Mouse (Mus musculus) heart, adult 2 months (tissue): ENCODE data around the gene Rrp15. TPM values are rescaled to one million over a fixed set of nuclear protein-coding genes. Genes with fewer than 3 reads are reported as not detected.
A peak's percentile ranks its signal among the peaks of the same experiment; 100 is the strongest.

ENCODE experiments used
- DNase-seq, 2 experiments: peaks; one replicate each; pipeline ENCODE4 v3.0.0; 2021
- H3K27ac ChIP-seq: fragments of 200-600 bp; 2 replicates; pipeline ENCODE4 v1.8.1; 2022
- H3K27me3 ChIP-seq: fragments of 200-500 bp; 2 replicates; pipeline ENCODE4 v1.6.1; 2012; ENCODE audit warnings: mild to moderate bottlenecking, low read length, inconsistent platforms, mixed read lengths; ENCODE audit not compliant: control insufficient read depth, insufficient read depth
- H3K36me3 ChIP-seq: fragments of 200-500 bp; 2 replicates; pipeline ENCODE4 v1.6.1; 2012; ENCODE audit warnings: low read length, inconsistent platforms; ENCODE audit not compliant: control insufficient read depth, insufficient read depth
- H3K4me1 ChIP-seq: fragments of 200-500 bp; 2 replicates; pipeline ENCODE4 v1.6.1; 2011; ENCODE audit warnings: low read length; ENCODE audit not compliant: control insufficient read depth, insufficient read depth
- H3K4me3 ChIP-seq: fragments of 200-600 bp; 2 replicates; pipeline ENCODE4 v1.8.1; 2022
- H3K79me2 ChIP-seq: fragments of 200-500 bp; replicated peaks from 2 replicates; pipeline ENCODE4 v1.6.1; 2012; ENCODE audit warnings: mild to moderate bottlenecking, inconsistent platforms, low read length, moderate library complexity, mixed read lengths; ENCODE audit not compliant: control insufficient read depth, insufficient read depth
- H3K9ac ChIP-seq: fragments of 200-500 bp; 2 replicates; pipeline ENCODE4 v1.6.1; 2012; ENCODE audit warnings: low read depth, mild to moderate bottlenecking, control low read depth, inconsistent platforms, low read length, mixed read lengths
- CTCF ChIP-seq: fragments of 200-600 bp; IDR thresholded peaks from 2 replicates; pipeline ENCODE4 v1.8.1; 2022; ENCODE audit warnings: antibody characterized with exemption, mild to moderate bottlenecking, moderate library complexity
- EP300 ChIP-seq: fragments of 200-500 bp; IDR thresholded peaks from 2 replicates; pipeline ENCODE4 v1.6.1; 2011; ENCODE audit warnings: low read depth, low read length, control low read depth; ENCODE audit not compliant: insufficient read depth
- POLR2A ChIP-seq: fragments of 200-500 bp; IDR thresholded peaks from 2 replicates; pipeline ENCODE4 v1.6.1; 2011; ENCODE audit warnings: mild to moderate bottlenecking, low read depth, low read length, control low read depth; ENCODE audit not compliant: insufficient read depth
- WGBS: fragments of 180-500 bp; shearing (Covaris S2); methylation state at CpG from one replicate; pipeline ENCODE4 v1.1.7; 2018; 5-methylcytosine and 5-hydroxymethylcytosine counted together
- intact Hi-C: fragments of 180-260 bp; cut with DNase I; formaldehyde crosslinking; loops from one replicate; pipeline ENCODE4 v1.15.1; 2025
- long read RNA-seq: library from polyadenylated mRNA; stranded (forward); transcript quantifications from one replicate; pipeline ENCODE4 v2.0.0, GENCODE M21; 2021
- polyA plus RNA-seq: library from polyadenylated mRNA; depleted of rRNA; stranded (reverse); fragments of >200 nt; gene quantifications from 2 replicates; pipeline ENCODE4 v1.2.3, GENCODE M21; 2012; rRNA removed
- total RNA-seq, 2 experiments: library from RNA; stranded (reverse); gene quantifications; 2 replicates each; pipeline ENCODE4 v1.2.3; 2021

The Rrp15 gene
- total RNA-seq (1 to 10 TPM; 8.9 to 9.5 TPM), polyA plus RNA-seq (2.9 TPM in 2 replicates)
- long read RNA-seq, transcript Rrp15-201 (5 exons, 1,321 nt): major isoform, 14 of 16 reads
- long read RNA-seq, partial matches to known transcripts: 2 of 16 reads
- long read RNA-seq, other reads (novel, unspliced or antisense): 0 of 16 reads

DNA sequence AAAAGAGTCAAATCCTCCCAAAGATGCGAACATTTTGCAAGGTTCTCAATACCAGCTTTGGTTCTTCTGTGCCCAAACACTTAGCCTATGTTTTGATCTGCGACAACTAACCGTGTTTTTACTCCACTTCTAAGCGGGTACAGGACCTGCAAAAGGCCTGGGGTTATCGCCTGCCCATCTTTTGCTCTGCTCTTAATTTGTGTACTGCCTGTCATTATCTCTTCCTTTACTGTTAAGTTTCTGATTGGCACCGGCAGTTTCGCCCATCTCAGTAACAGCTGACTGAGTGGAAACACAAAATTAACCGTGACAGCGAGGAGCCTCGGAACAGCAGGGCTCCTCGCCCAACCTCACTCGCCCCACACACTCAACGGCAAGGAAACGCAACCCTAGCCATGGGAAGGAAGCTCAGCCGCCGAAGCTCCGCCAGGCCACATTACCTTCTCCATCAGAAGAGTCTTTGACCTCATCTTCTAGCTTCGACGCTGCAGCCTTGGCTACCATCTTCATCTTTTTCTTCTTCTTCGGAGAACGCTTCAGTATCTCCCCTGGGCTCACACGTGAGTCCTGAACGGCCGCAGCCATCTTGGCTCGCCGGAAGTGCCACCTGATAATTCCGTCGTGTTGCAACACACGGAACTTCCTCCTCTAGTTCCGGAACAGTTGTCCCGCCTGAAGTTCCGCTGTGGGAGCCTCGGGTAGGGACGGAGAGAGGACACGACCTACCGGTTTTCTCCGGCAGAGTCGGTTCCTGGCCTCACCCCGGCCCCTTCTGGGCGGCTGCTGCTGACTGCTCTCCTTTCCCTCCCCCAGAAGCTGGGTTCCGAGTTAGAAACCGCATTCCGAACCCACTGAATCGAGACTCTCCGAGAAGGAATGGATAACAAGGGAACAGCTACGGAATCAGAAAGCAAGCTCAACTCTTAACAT, at the start of gene Rrp15:
TSS of gene Rrp15 (minus strand) at position 635 of the 930 bp plus-strand sequence.
- Histone ChIP-seq H3K27ac (peak within 1 kb of the TSS; percentile 94), H3K9ac (peak within 1 kb of the TSS; percentile 89), H3K4me1 (no peaks in the 10 kb centered on the region; the same call in 1 of the 2 replicates), H3K4me3 (peak within 1 kb of the TSS; percentile 95), H3K79me2 (0 out of 2 replicates have a peak, but pooled peaks cover under 1% of the 10 kb centered on the region), H3K36me3 (no peaks in the 10 kb centered on the region), H3K27me3 (no peaks in the 10 kb centered on the region)
- peak; percentile 88 to 90 for DNase-seq
- TF ChIP-seq EP300 (peak; percentile 83; the same call in 1 of the 2 replicates), CTCF (no peak), POLR2A (peak; percentile 90)
- under 1% methylated on average over 46 of the region's 46 CpGs for WGBS
- intact Hi-C loops: no loop called here

DNA sequence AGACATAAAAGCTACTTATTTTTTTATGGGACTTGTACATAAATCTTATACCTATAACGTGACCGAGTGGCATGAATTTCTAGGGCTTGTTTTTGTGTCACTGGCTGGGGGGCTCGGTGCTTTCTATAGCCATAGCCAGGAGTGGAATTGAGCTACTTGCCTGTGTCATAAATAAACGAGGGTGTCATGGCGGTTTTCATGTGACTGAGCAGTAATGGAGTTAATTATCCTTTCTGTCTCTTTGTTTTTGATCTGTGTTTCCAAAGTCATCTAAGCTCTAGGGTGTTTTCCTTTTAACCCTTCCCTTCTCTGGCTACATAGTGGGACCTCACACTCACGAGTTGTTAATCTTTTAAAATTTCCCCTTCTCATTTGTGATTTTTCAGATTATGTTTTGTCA, 48.8 kb upstream of the Rrp15 start:
- TF ChIP-seq POLR2A: no peak
- no peak for TF ChIP-seq CTCF
- no peak for TF ChIP-seq EP300
- no peak overlapping the region for H3K4me3 ChIP-seq
- intact Hi-C loops: no loop called here
- H3K79me2 ChIP-seq: no peaks in the 10 kb centered on the region
- no peaks in the 10 kb centered on the region for H3K4me1 ChIP-seq
- H3K9ac ChIP-seq: no peak overlapping the region
- no peak for DNase-seq
- H3K27me3 ChIP-seq: no peaks in the 10 kb centered on the region
- H3K27ac ChIP-seq: no peak overlapping the region
- no peaks in the 10 kb centered on the region for H3K36me3 ChIP-seq
- 78% methylated on average over 6 of the region's 6 CpGs for WGBS

DNA sequence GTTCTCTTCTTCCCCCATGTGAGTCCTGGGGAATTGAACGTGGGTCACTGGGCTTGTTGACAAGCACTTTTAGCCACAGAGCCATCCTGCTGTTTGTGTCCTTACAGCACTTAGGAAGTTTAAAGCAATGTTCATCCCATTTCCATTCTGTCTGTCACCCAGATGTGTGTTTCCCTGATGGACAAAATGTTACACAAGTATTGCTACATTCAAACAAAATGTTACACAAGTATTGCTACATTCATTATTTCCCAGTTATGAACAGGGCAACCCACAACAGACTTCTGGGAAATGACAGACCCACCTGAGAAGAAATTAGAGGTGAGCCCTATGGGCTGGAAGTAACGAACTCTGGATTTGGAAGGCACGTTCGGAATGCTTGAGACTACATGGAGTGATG, 36.2 kb upstream of the Rrp15 start:
- H3K4me1 ChIP-seq: no peaks in the 10 kb centered on the region
- H3K9ac ChIP-seq: no peak overlapping the region
- no peak for DNase-seq
- H3K36me3 ChIP-seq: no peaks in the 10 kb centered on the region
- H3K27ac ChIP-seq: no peak overlapping the region
- TF ChIP-seq POLR2A (no peak), CTCF (no peak), EP300 (no peak)
- 80% methylated on average over 4 of the region's 4 CpGs for WGBS
- H3K27me3 ChIP-seq: no peaks in the 10 kb centered on the region
- intact Hi-C loops: no loop called here
- H3K79me2 ChIP-seq: no peaks in the 10 kb centered on the region
- no peak overlapping the region for H3K4me3 ChIP-seq

DNA sequence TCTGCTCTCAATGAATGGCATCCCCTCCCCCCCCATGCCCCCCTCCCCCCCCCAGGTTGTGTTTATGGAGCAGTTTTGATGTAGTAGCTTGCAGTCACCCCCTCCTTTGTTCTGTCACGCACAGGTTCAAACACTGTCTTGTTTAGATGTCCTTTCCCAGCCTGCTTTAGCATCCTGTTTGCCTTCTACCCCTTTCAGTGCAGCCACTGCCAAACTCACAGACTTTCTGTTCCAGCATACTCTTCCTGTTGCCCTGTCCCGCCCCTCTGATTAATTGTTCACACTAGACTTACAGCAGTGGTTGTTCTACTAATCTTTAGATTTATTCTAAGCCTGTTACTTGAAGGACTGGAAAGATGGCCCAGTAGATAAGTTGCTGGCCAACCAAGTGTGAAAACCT, 31.7 kb upstream of the Rrp15 start:
- Histone ChIP-seq H3K4me1 (peaks cover 2% of the 10 kb centered on the region; the same call in 1 of the 2 replicates), H3K36me3 (no peaks in the 10 kb centered on the region), H3K27me3 (no peaks in the 10 kb centered on the region), H3K27ac (no peak overlapping the region), H3K79me2 (no peaks in the 10 kb centered on the region), H3K4me3 (no peak overlapping the region), H3K9ac (no peak overlapping the region)
- intact Hi-C loops: no loop called here
- 39% methylated on average over 2 of the region's 2 CpGs for WGBS
- no peak for TF ChIP-seq POLR2A
- no peak for TF ChIP-seq CTCF
- DNase-seq: no peak

DNA sequence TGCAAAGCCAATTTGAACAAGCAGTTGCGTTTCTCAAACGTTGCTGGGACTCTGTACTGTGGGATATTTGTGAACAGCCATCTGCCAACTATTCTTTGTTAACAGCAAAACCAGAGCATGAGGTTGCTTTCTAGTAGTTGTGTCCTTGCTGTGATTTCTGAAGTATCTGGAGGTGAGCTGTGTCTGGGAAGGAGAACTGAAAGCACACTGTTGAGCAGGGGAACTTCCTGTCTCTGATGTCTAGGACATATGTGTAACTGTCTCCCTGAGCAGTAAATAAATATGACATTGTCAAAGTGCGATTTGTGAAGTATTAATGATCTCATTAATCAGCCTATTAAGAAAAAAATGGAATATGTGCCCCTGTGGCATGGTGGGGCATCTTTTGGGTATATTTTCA, 24.0 kb upstream of the Rrp15 start:
- no peak overlapping the region for H3K27ac ChIP-seq
- no peak overlapping the region for H3K4me3 ChIP-seq
- no peak for TF ChIP-seq CTCF
- no peak for TF ChIP-seq EP300
- TF ChIP-seq POLR2A: no peak
- DNase-seq: no peak
- no peaks in the 10 kb centered on the region for H3K79me2 ChIP-seq
- intact Hi-C loops: no loop called here
- H3K27me3 ChIP-seq: no peaks in the 10 kb centered on the region
- H3K36me3 ChIP-seq: no peaks in the 10 kb centered on the region
- 59% methylated on average over 3 of the region's 3 CpGs for WGBS
- H3K4me1 ChIP-seq: no peaks in the 10 kb centered on the region
- H3K9ac ChIP-seq: no peak overlapping the region

DNA sequence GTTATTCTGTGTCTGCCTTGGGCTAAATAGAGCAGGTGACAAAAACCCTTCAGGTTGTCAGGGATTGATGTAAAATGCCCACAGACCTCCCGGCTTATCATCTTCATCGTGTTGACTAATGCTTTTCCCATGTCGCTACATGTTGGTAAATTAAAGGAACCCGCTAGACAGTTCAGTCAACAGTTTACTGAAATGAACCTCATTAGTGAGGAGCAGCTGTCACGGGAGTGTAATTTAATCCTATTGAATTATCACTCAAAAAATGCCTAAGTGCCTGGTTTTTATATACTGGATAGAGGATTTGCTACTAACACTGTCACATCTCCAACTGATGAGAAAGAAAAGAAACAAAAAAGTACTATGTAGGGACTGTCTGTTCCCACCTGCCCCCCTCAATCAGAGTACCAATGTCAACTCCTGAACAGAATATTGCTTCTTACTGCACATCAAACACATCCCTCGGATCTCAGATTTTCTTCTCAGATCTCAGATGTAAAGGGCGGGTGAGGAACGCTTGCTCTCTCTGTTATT, 23.5 kb upstream of the Rrp15 start:
- intact Hi-C loops: no loop called here
- H3K4me1 ChIP-seq: no peaks in the 10 kb centered on the region
- TF ChIP-seq EP300: no peak
- no peak for TF ChIP-seq CTCF
- TF ChIP-seq POLR2A: no peak
- no peaks in the 10 kb centered on the region for H3K27me3 ChIP-seq
- no peak overlapping the region for H3K9ac ChIP-seq
- no peaks in the 10 kb centered on the region for H3K79me2 ChIP-seq
- WGBS: 77% methylated on average over 8 of the region's 8 CpGs
- H3K4me3 ChIP-seq: no peak overlapping the region
- no peak for DNase-seq
- no peaks in the 10 kb centered on the region for H3K36me3 ChIP-seq
- H3K27ac ChIP-seq: no peak overlapping the region
